24 mouse cellular contexts compared by ENCODE assay signal in the genomic region with DNA sequence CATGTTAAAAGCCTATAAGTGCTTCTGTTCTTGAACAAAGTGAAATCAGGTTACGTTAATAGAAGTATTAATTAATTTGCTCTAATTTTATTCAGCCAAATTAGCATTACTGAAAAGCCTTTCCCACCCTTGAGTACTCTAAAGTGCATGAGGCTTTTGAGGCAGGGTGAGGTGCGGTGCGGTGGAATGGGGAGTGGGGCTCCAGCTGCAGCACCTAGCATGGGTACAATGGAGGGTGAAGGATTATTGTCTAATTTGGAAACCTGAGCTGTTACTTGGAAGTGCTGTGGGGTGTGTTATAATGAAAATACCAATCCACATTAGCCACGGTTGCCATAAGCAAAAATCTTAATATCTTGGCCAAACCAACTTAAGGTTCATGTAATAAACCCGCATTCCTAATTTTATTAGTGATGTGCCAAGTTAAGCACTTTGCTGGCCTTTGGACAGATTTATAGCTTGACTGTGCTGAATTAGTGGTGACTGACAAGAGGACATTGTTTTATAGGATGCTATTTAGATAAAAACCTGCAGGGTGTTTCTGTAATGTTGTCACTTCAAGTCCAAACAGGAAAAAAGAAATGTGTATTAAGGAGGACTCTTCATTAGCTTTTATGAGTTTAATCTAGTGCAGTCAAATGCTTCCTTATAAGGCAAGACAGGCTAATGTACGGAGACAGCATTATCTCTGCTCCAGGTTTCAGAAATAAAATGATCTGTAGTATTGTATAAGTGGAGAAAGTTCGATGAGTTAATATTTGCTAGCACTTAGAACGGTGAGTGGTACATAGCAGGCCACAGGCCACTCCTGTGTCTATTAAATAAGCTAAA.
A peak's percentile ranks its signal among the peaks of the same experiment; 100 is the strongest.
DNase-seq lines count a peak whose midpoint lies in the region; ATAC-seq and TF ChIP-seq lines count a peak whose summit lies in the region.
"Had no signal": no experiment of that assay in that cellular context is flagged by ENCODE, and none has a peak within 500 bp of the region (broad histone marks: within the 10 kb centered on the region; RNA-seq: fewer than 3 reads in every experiment).

No protein-coding gene starts in this region.

- ATAC-seq in embryonic facial prominence, embryonic 14.5 days (ENCODE audit: low read depth) = peak; percentile 44; the same call in 1 of the 2 replicates
- ATAC-seq in forebrain, postnatal 0 days = peak; percentile 89; the same call in 1 of the 2 replicates
- peak; percentile 93 for ATAC-seq in intestine, postnatal 0 days
- ATAC-seq in kidney, embryonic 14.5 days (ENCODE audit: low FRiP score, low TSS enrichment) = no peak
- ATAC-seq: inflammation-experienced regulatory T-cells, adult 6 months; midbrain, embryonic 15.5 days had no signal

- no peaks in the 10 kb centered on the region for H3K4me1 ChIP-seq in embryonic facial prominence, embryonic 14.5 days (ENCODE audit: control insufficient read depth, insufficient read depth, low read length)
- H3K4me1 ChIP-seq in embryonic facial prominence, embryonic 10.5 days = no peaks in the 10 kb centered on the region
- no peaks in the 10 kb centered on the region for H3K4me1 ChIP-seq in forebrain, postnatal 0 days (ENCODE audit: insufficient read depth)
- no peaks in the 10 kb centered on the region; the same call in 1 of the 2 replicates for H3K4me1 ChIP-seq in intestine, postnatal 0 days (replicated peaks; ENCODE audit: control insufficient read depth, insufficient read depth, low read length)
- no peaks in the 10 kb centered on the region for H3K4me1 ChIP-seq in kidney, embryonic 14.5 days (ENCODE audit: control insufficient read depth, insufficient read depth, low read length)
- H3K4me1 ChIP-seq: hindbrain, embryonic 10.5 days; hindbrain, embryonic 15.5 days; midbrain, embryonic 10.5 days had no signal

- no peaks in the 10 kb centered on the region for H3K9me3 ChIP-seq in embryonic facial prominence, embryonic 14.5 days (ENCODE audit: control insufficient read depth, low read length)
- no peaks in the 10 kb centered on the region for H3K9me3 ChIP-seq in embryonic facial prominence, embryonic 10.5 days
- H3K9me3 ChIP-seq in forebrain, postnatal 0 days (ENCODE audit: low read length) = no peaks in the 10 kb centered on the region
- H3K9me3 ChIP-seq in intestine, postnatal 0 days (ENCODE audit: control insufficient read depth) = no peaks in the 10 kb centered on the region
- no peaks in the 10 kb centered on the region for H3K9me3 ChIP-seq in kidney, embryonic 14.5 days (ENCODE audit: control insufficient read depth, low read length)
- H3K9me3 ChIP-seq: embryonic facial prominence, embryonic 15.5 days; hindbrain, embryonic 10.5 days; hindbrain, embryonic 15.5 days; midbrain, embryonic 10.5 days; midbrain, embryonic 15.5 days had no signal

- TF ChIP-seq CTCF in forebrain, postnatal 0 days (IDR thresholded peaks at IDR 0.05; ENCODE audit: low read depth) = no peak
- TF ChIP-seq CTCF in intestine, postnatal 0 days (IDR thresholded peaks at IDR 0.05; ENCODE audit: low read depth) = peak; percentile 13; the same call in 1 of the 2 replicates

- no peaks in the 10 kb centered on the region for H3K36me3 ChIP-seq in embryonic facial prominence, embryonic 14.5 days (ENCODE audit: control insufficient read depth, insufficient read depth, low read length)
- H3K36me3 ChIP-seq in embryonic facial prominence, embryonic 10.5 days (replicated peaks) = no peaks in the 10 kb centered on the region
- no peaks in the 10 kb centered on the region for H3K36me3 ChIP-seq in forebrain, postnatal 0 days (ENCODE audit: insufficient read depth)
- H3K36me3 ChIP-seq in intestine, postnatal 0 days (ENCODE audit: control insufficient read depth, insufficient read depth) = no peaks in the 10 kb centered on the region
- H3K36me3 ChIP-seq in kidney, embryonic 14.5 days (ENCODE audit: control insufficient read depth, insufficient read depth, low read length) = no peaks in the 10 kb centered on the region
- H3K36me3 ChIP-seq: embryonic facial prominence, embryonic 15.5 days; hindbrain, embryonic 10.5 days; hindbrain, embryonic 15.5 days; midbrain, embryonic 10.5 days; midbrain, embryonic 15.5 days had no signal

- no peak overlapping the region for H3K4me3 ChIP-seq in embryonic facial prominence, embryonic 14.5 days (ENCODE audit: low read depth, low read length)
- no peak overlapping the region for H3K4me3 ChIP-seq in embryonic facial prominence, embryonic 10.5 days
- H3K4me3 ChIP-seq in forebrain, postnatal 0 days (ENCODE audit: low read depth, low read length) = no peak overlapping the region
- no peak overlapping the region for H3K4me3 ChIP-seq in intestine, postnatal 0 days (ENCODE audit: low read depth, low read length)
- no peak overlapping the region for H3K4me3 ChIP-seq in kidney, embryonic 14.5 days (ENCODE audit: low read length)
- H3K4me3 ChIP-seq: embryonic facial prominence, embryonic 15.5 days; hindbrain, embryonic 10.5 days; hindbrain, embryonic 15.5 days; midbrain, embryonic 10.5 days; midbrain, embryonic 15.5 days had no signal

- no peak overlapping the region for H3K27ac ChIP-seq in embryonic facial prominence, embryonic 14.5 days (replicated peaks; ENCODE audit: low read depth, low read length)
- H3K27ac ChIP-seq in embryonic facial prominence, embryonic 10.5 days (replicated peaks) = no peak overlapping the region
- H3K27ac ChIP-seq in forebrain, postnatal 0 days (ENCODE audit: low read depth, low read length) = peak overlapping the region; percentile 45; the same call in 1 of the 2 replicates
- H3K27ac ChIP-seq in intestine, postnatal 0 days (ENCODE audit: low read depth, low read length) = no peak overlapping the region
- no peak overlapping the region for H3K27ac ChIP-seq in kidney, embryonic 14.5 days (ENCODE audit: low read depth, low read length)
- H3K27ac ChIP-seq: embryonic facial prominence, embryonic 15.5 days; hindbrain, embryonic 10.5 days; hindbrain, embryonic 15.5 days; liver, embryonic 14.5 days; midbrain, embryonic 10.5 days; midbrain, embryonic 15.5 days had no signal

- 72% methylated on average over 8 of the region's 8 CpGs for WGBS in embryonic facial prominence, embryonic 14.5 days
- WGBS in embryonic facial prominence, embryonic 10.5 days = 88% methylated on average over 8 of the region's 8 CpGs
- 62% methylated on average over 8 of the region's 8 CpGs for WGBS in forebrain, postnatal 0 days
- WGBS in intestine, postnatal 0 days = 41% methylated on average over 8 of the region's 8 CpGs
- WGBS in kidney, embryonic 14.5 days = 78% methylated on average over 8 of the region's 8 CpGs

- no peaks in the 10 kb centered on the region for H3K27me3 ChIP-seq in embryonic facial prominence, embryonic 14.5 days (replicated peaks; ENCODE audit: control insufficient read depth, insufficient read depth, low read length)
- H3K27me3 ChIP-seq in embryonic facial prominence, embryonic 10.5 days (replicated peaks; ENCODE audit: low read depth, poor library complexity, severe bottlenecking) = no peaks in the 10 kb centered on the region
- H3K27me3 ChIP-seq in forebrain, postnatal 0 days (ENCODE audit: insufficient read depth, low read length) = no peaks in the 10 kb centered on the region
- H3K27me3 ChIP-seq in intestine, postnatal 0 days (replicated peaks; ENCODE audit: control insufficient read depth, insufficient read depth, low read length) = no peaks in the 10 kb centered on the region
- no peaks in the 10 kb centered on the region for H3K27me3 ChIP-seq in kidney, embryonic 14.5 days (ENCODE audit: control insufficient read depth, insufficient read depth, low read length)
- H3K27me3 ChIP-seq: CH12.LX; embryonic facial prominence, embryonic 15.5 days; hindbrain, embryonic 15.5 days; midbrain, embryonic 15.5 days had no signal

- peak; percentile 34 for DNase-seq in embryonic facial prominence, embryonic 14.5 days (ENCODE audit: low spot score)
- no peak for DNase-seq in embryonic facial prominence, embryonic 10.5 days (ENCODE audit: low spot score)
- peak; percentile 26 for DNase-seq in Muller cell, postnatal 12 days (ENCODE audit: inconsistent ontology term)
- DNase-seq in forebrain, postnatal 0 days = peak; percentile 16
- no peak for DNase-seq in adrenal gland, postnatal 25 days
- DNase-seq: adrenal gland, adult 8-10 months; cerebellum, adult 11-12 months; cerebellum, postnatal 10 days; heart, postnatal 14 days; kidney, adult 9 months; kidney, postnatal 14 days; liver; lung, adult 2 months; thymus, postnatal 14 days had no signal

- no peak overlapping the region for H3K9ac ChIP-seq in embryonic facial prominence, embryonic 14.5 days (ENCODE audit: low read depth, low read length)
- H3K9ac ChIP-seq in forebrain, postnatal 0 days = no peak overlapping the region
- H3K9ac ChIP-seq in intestine, postnatal 0 days (ENCODE audit: low read depth, low read length) = no peak overlapping the region
- H3K9ac ChIP-seq in kidney, embryonic 14.5 days (ENCODE audit: low read depth, low read length) = no peak overlapping the region
- H3K9ac ChIP-seq: embryonic facial prominence, embryonic 15.5 days; hindbrain, embryonic 15.5 days; liver, embryonic 14.5 days; midbrain, embryonic 15.5 days had no signal

- no peak overlapping the region for H3K4me2 ChIP-seq in embryonic facial prominence, embryonic 14.5 days (ENCODE audit: low read depth, low read length)
- no peak overlapping the region for H3K4me2 ChIP-seq in forebrain, postnatal 0 days (ENCODE audit: low read depth)
- no peak overlapping the region for H3K4me2 ChIP-seq in intestine, postnatal 0 days (replicated peaks; ENCODE audit: low read depth)
- no peak overlapping the region for H3K4me2 ChIP-seq in kidney, embryonic 14.5 days (replicated peaks; ENCODE audit: low read depth, low read length)
- H3K4me2 ChIP-seq: embryonic facial prominence, embryonic 15.5 days; hindbrain, embryonic 15.5 days; midbrain, embryonic 15.5 days had no signal

Comparison
In these comparisons a context has a peak if more than half of its experiments do, and no peak if none do; other contexts are left out.
1. DNase-seq: peak in embryonic facial prominence, embryonic 14.5 days (single experiment), Muller cell, postnatal 12 days (single experiment) and forebrain, postnatal 0 days (single experiment); none in embryonic facial prominence, embryonic 10.5 days (single experiment) and adrenal gland, postnatal 25 days (single experiment).